Mouse (Mus musculus) lung, postnatal 0 days (tissue): ENCODE data around the gene Il17d. TPM values are rescaled to one million over a fixed set of nuclear protein-coding genes. Genes with fewer than 3 reads are reported as not detected.

ENCODE experiments used
- ATAC-seq: fragments of 200-750 bp; cut with Nextera tagmentation; 2 replicates; pipeline ENCODE4 v1.8.0; 2017; ENCODE audit warnings: moderate library complexity
- DNase-seq: peaks from one replicate; pipeline ENCODE4 v3.0.0-alpha.2; 2016; ENCODE audit warnings: low spot score
- H3K27ac ChIP-seq: fragments of 300-500 bp; sonication (generic); 2 replicates; pipeline ENCODE4 v1.5.1; 2014; ENCODE audit warnings: antibody characterized with exemption, mild to moderate bottlenecking, low read length, mixed read lengths
- H3K27me3 ChIP-seq: fragments of 300-500 bp; sonication (generic); replicated peaks from 2 replicates; pipeline ENCODE4 v1.6.1; 2014; ENCODE audit warnings: low read length, mixed read lengths; ENCODE audit not compliant: insufficient read depth
- H3K36me3 ChIP-seq: fragments of 300-500 bp; sonication (generic); 2 replicates; pipeline ENCODE4 v1.6.1; 2014; ENCODE audit warnings: low read length, mixed read lengths; ENCODE audit not compliant: insufficient read depth
- H3K4me1 ChIP-seq: fragments of 300-500 bp; sonication (generic); 2 replicates; pipeline ENCODE4 v1.6.1; 2014; ENCODE audit warnings: antibody characterized with exemption, low read depth, low read length, mixed read lengths; ENCODE audit not compliant: insufficient read depth
- H3K4me2 ChIP-seq: fragments of 300-500 bp; sonication (generic); replicated peaks from 2 replicates; pipeline ENCODE4 v1.6.1; 2014; ENCODE audit warnings: low read depth, mild to moderate bottlenecking, low read length, moderate library complexity, mixed read lengths
- H3K4me3 ChIP-seq: fragments of 300-500 bp; sonication (generic); 2 replicates; pipeline ENCODE4 v1.5.1; 2014; ENCODE audit warnings: low read depth, low read length
- H3K9ac ChIP-seq: fragments of 300-500 bp; sonication (generic); replicated peaks from 2 replicates; pipeline ENCODE4 v1.6.1; 2014; ENCODE audit warnings: low read depth, mild to moderate bottlenecking
- H3K9me3 ChIP-seq: fragments of 300-500 bp; sonication (generic); 2 replicates; pipeline ENCODE4 v1.6.1; 2016; ENCODE audit warnings: low read length, mixed read lengths
- CTCF ChIP-seq: IDR thresholded peaks from 2 replicates; pipeline ENCODE4 v1.5.1; 2016; ENCODE audit warnings: antibody characterized with exemption, mild to moderate bottlenecking
- EP300 ChIP-seq: IDR thresholded peaks from 2 replicates; pipeline ENCODE4 v1.6.1; 2016; ENCODE audit warnings: antibody characterized with exemption, mild to moderate bottlenecking, control low read depth
- WGBS: fragments of 180-500 bp; shearing (Covaris S2); extraction: QIAGEN DNeasy Blood & Tissue Kit; methylation state at CpG from one replicate; pipeline ENCODE4 v1.1.7; 2014; 5-methylcytosine and 5-hydroxymethylcytosine counted together
- polyA plus RNA-seq: library from polyadenylated mRNA; unstranded; fragments of >200 nt; fragmentation: Nextera tagmentation; extraction: Ambion mirVana; gene quantifications from 2 replicates; pipeline ENCODE4 v1.2.1, GENCODE M21; 2015

Gene Il17d
- polyA plus RNA-seq, 1 experiment from 2014 or later = 9.4 TPM

DNA sequence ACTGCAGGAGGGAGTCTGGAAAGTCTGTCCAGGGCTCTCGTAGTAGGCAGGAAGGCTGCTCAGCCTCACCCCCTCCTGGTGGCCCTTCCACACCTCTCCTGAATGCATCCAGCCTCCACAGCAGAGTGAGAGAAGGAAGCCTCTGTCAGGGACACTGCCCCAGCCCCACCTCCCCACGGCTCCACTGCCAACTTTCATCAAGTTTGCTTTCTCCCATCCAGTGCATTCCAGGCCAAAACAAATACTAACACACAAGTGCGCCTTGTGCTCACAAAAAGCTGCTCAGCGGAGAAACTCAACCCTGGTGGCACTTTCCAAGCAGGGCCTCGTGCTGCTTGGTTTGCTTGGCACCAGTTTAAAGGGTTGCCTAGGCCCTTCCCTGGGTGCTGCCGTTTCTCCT lies 15.0 kb upstream of the Il17d start:
- TF ChIP-seq CTCF = peak; percentile 48
- no peak for TF ChIP-seq EP300
- Histone ChIP-seq H3K36me3 (no peaks in the 10 kb centered on the region), H3K9me3 (no peaks in the 10 kb centered on the region), H3K4me3 (no peak overlapping the region), H3K4me1 (no peaks in the 10 kb centered on the region), H3K4me2 (no peak overlapping the region), H3K27me3 (no peaks in the 10 kb centered on the region), H3K27ac (peak overlapping the region; percentile 16; the same call in 1 of the 2 replicates), H3K9ac (no peak overlapping the region)
- peak; percentile 94 for ATAC-seq
- 28% methylated on average over 6 of the region's 6 CpGs for WGBS
- peak; percentile 84 for DNase-seq

DNA sequence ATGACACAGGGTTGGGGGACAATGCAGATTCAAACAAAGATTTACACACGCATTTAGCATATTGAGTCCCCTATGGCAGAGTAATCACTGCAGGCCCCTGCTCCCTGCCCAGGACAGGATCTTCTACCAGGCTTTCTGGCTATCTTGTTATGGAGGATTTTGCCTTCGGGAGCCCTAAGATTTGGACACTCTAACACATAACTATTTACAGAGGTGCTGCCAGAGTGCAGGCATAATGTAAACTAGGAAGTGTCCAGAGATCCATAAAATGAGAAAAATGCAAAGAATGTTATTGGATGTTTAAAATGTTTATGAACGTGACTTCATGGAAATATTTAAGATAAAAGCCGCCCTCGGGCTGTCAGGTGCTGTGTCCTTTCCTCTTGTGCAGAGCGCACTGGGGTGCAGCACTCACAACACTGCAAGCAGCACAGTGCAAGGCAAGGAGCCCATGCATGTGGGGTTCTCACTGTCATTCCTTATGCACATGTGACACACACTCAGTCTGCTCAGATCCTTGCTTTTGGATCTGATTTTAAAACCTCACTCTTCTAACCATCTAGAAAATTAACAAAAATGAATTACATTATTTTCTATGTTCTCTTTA lies 9.3 kb upstream of the Il17d start:
- Histone ChIP-seq H3K27me3 (no peaks in the 10 kb centered on the region), H3K36me3 (no peaks in the 10 kb centered on the region), H3K4me2 (no peak overlapping the region), H3K9me3 (no peaks in the 10 kb centered on the region), H3K9ac (no peak overlapping the region), H3K4me1 (no peaks in the 10 kb centered on the region), H3K27ac (no peak overlapping the region), H3K4me3 (no peak overlapping the region)
- DNase-seq (no peak), ATAC-seq (no peak)
- TF ChIP-seq CTCF (no peak), EP300 (no peak)
- 27% methylated on average over 6 of the region's 6 CpGs for WGBS

DNA sequence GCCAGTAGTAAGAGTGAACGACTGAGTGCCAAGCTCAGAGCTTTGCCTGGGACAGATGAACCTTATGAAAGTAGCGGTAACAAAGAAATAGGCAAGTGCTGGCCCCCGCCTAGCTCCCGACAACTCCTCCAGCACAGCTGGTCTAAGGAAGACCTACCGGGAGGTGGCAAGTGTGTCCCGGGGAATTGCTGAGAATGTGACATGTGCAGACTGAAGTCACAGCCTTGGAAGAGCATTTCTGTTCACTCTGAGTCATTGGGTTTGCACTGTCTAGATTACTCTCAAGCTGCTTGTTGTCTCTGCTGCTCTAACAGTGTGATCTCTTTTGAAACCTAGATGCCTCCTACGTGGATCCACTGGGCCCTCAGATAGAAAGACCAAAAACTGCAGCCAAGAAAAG lies 7.6 kb upstream of the Il17d start:
- Histone ChIP-seq H3K9me3 (no peaks in the 10 kb centered on the region), H3K9ac (no peak overlapping the region), H3K4me2 (no peak overlapping the region), H3K36me3 (no peaks in the 10 kb centered on the region), H3K4me1 (no peaks in the 10 kb centered on the region), H3K4me3 (no peak overlapping the region), H3K27ac (no peak overlapping the region), H3K27me3 (no peaks in the 10 kb centered on the region)
- WGBS = 84% methylated on average over 7 of the region's 7 CpGs
- ATAC-seq (no peak), DNase-seq (no peak)
- no peak for TF ChIP-seq CTCF
- no peak for TF ChIP-seq EP300

DNA sequence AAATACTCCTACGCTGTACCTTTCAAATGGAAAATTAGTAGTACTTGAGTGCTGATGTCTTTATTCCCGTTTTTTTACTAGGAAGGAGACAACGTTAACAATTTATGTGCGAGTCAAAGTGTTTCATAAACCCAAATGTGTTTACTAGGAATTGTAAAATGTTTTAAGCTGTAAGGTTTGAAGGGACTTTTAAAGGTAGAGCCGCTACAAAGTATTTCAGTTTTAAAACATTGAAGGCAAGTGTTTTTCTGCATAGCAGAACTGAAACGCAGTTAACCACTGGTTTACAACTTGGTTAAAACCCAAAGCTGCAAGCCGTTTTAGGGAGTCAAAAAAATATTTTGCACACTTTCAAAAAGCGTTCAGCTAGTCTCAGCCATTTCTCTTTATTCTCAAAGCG lies 815 bp upstream of the Il17d start:
- Histone ChIP-seq H3K27me3 (no peaks in the 10 kb centered on the region), H3K9me3 (no peaks in the 10 kb centered on the region), H3K27ac (no peak overlapping the region), H3K4me1 (no peaks in the 10 kb centered on the region), H3K4me2 (no peak overlapping the region), H3K9ac (no peak overlapping the region), H3K36me3 (no peaks in the 10 kb centered on the region), H3K4me3 (no peak overlapping the region)
- no peak for ATAC-seq
- TF ChIP-seq CTCF (no peak), EP300 (no peak)
- 90% methylated on average over 9 of the region's 9 CpGs for WGBS
- no peak for DNase-seq

DNA sequence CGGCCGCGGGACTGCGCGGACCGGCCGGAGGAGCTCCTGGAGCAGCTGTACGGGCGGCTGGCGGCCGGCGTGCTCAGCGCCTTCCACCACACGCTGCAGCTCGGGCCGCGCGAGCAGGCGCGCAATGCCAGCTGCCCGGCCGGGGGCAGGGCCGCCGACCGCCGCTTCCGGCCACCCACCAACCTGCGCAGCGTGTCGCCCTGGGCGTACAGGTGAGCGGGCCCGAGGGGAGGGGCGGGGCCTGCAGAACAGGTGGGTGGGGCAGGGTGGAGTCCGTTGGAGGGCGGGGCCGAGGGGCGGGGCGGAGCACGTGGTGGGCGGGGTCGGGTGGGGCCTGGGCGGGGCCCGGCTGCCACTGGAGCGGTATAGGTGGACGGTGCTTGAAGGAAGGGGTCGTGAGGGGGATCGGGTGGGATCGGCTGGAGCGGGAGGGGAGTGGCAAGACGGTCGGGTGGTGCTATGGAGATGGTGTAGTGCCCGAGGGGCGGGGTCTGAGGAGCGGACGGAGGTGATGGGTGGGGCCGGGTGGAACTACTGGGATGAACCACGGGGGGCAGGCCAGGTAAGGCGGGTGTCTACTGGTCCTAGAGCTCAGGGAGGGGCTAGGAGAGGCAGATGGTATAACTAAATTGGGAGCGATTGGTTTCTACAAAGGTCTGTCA lies 942 bp downstream of the Il17d start:
- Histone ChIP-seq H3K4me2 (peak overlapping the region; percentile 94), H3K27ac (peak overlapping the region; percentile 81), H3K9me3 (no peaks in the 10 kb centered on the region), H3K4me3 (peak overlapping the region; percentile 74), H3K36me3 (no peaks in the 10 kb centered on the region), H3K4me1 (no peaks in the 10 kb centered on the region; the same call in 1 of the 2 replicates), H3K9ac (peak overlapping the region; percentile 55), H3K27me3 (no peaks in the 10 kb centered on the region)
- DNase-seq = peak; percentile 87
- ATAC-seq = peak; percentile 92
- WGBS = 3% methylated on average over 51 of the region's 60 CpGs
- TF ChIP-seq EP300 = no peak
- peak; percentile 26; the same call in 1 of the 2 replicates for TF ChIP-seq CTCF

DNA sequence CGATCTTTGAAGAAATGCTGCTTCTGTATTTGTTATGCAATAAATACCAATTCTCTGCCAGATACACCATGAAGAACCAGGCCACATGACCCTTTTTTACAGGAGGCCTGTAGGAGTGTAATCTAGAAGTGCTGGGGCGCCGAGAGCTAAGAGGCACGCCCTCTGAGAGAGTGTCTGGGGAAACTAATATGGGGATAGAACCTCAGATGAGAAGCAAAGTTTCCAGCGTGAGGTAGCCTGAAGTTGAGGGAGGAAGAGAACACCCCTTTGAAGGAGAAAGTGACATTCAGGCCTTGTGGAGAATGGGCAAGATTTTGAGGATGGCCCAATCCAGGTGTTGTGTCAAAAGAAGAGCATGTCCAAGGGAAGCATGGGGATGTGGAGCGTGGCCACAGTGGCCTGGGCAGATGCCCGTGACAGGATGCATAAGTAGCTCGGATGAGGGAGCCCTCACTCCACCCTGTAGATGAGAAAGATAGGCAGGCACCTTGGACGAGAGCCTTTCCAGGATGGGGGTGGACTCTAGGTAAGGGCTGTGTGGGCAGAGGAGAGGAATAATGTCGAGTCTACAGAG lies 1.6 kb downstream of the Il17d start:
- H3K36me3 ChIP-seq = no peaks in the 10 kb centered on the region
- no peak for TF ChIP-seq CTCF
- no peak for TF ChIP-seq EP300
- no peaks in the 10 kb centered on the region for H3K9me3 ChIP-seq
- no peaks in the 10 kb centered on the region for H3K27me3 ChIP-seq
- 48% methylated on average over 10 of the region's 10 CpGs for WGBS
- peak overlapping the region; percentile 94 for H3K4me2 ChIP-seq
- H3K27ac ChIP-seq = no peak overlapping the region
- peak; percentile 36 for ATAC-seq
- no peaks in the 10 kb centered on the region; the same call in 1 of the 2 replicates for H3K4me1 ChIP-seq
- H3K4me3 ChIP-seq = peak overlapping the region; percentile 74
- no peak for DNase-seq
- H3K9ac ChIP-seq = no peak overlapping the region
